Mouse (Mus musculus) midbrain, embryonic 14.5 days (tissue): ENCODE measurements at regions not wholly inside any gene's neighbourhood (a gene's known extent, or its start where the extent isn't known, plus 50 kb on each side); places are given as distances from the start of the nearest gene placed in this dataset.
"Not testable (repeated sequence)": the region's sequence is repeated elsewhere in the genome, so short reads cannot be mapped to it uniquely, and the experiment has no call there.

Source experiments
- ATAC-seq: fragments of 200-750 bp; cut with Nextera tagmentation; 2 replicates; pipeline ENCODE4 v1.8.0; 2017; ENCODE audit warnings: moderate number of reproducible peaks, moderate library complexity; ENCODE audit not compliant: low FRiP score, low TSS enrichment
- DNase-seq: peaks from one replicate; pipeline ENCODE4 v3.0.0-alpha.2; 2015
- H3K27ac ChIP-seq: fragments of 300-500 bp; sonication (generic); replicated peaks from 2 replicates; pipeline ENCODE4 v1.5.1; 2014; ENCODE audit warnings: mild to moderate bottlenecking, low read depth, low read length, moderate library complexity
- H3K27me3 ChIP-seq: fragments of 300-500 bp; sonication (generic); 2 replicates; pipeline ENCODE4 v1.6.1; 2014; ENCODE audit warnings: low read length, control low read depth, mixed read lengths; ENCODE audit not compliant: control insufficient read depth, insufficient read depth
- H3K36me3 ChIP-seq: fragments of 300-500 bp; sonication (generic); 2 replicates; pipeline ENCODE4 v1.6.1; 2014; ENCODE audit warnings: low read length, control low read depth; ENCODE audit not compliant: control insufficient read depth, insufficient read depth
- H3K4me1 ChIP-seq: fragments of 300-500 bp; sonication (generic); 2 replicates; pipeline ENCODE4 v1.6.1; 2014; ENCODE audit warnings: mild to moderate bottlenecking, antibody characterized with exemption, low read length, control low read depth; ENCODE audit not compliant: control insufficient read depth, insufficient read depth
- H3K4me2 ChIP-seq: fragments of 300-500 bp; sonication (generic); 2 replicates; pipeline ENCODE4 v1.6.1; 2014; ENCODE audit warnings: mild to moderate bottlenecking, low read length, moderate library complexity
- H3K4me3 ChIP-seq: fragments of 300-500 bp; sonication (generic); replicated peaks from 2 replicates; pipeline ENCODE4 v1.5.1; 2014; ENCODE audit warnings: low read depth, low read length
- H3K9ac ChIP-seq: fragments of 300-500 bp; sonication (generic); replicated peaks from 2 replicates; pipeline ENCODE4 v1.6.1; 2014; ENCODE audit warnings: mild to moderate bottlenecking, low read length, moderate library complexity
- H3K9me3 ChIP-seq: fragments of 300-500 bp; sonication (generic); 2 replicates; pipeline ENCODE4 v1.6.1; 2016; ENCODE audit warnings: low read length, control low read depth, mixed read lengths; ENCODE audit not compliant: control insufficient read depth
- WGBS: fragments of 180-500 bp; shearing (Covaris S2); extraction: QIAGEN DNeasy Blood & Tissue Kit; methylation state at CpG from one replicate; pipeline ENCODE4 v1.1.7; 2014; 5-methylcytosine and 5-hydroxymethylcytosine counted together

DNA sequence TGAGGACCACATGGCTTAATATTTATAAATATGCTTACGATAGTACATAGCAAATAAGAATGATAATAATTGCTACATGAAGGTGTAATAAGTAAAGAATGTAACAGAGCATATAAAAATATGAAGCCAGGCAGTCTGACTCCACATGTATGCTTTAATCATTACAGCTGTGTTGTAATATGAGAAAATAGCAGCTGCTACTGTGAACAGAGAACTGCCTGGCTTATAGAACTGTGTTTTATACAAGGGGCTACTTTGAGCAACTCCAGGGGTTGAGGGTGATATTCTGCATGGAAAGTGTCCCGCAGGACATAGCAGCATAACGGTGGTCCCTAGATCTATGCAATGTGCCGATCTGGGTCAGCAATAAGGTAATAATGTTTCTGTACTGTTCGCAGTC, 627.9 kb downstream of the Tmtc2 start:
- 97% methylated on average over 5 of the region's 5 CpGs for WGBS
- H3K27ac ChIP-seq = no peak overlapping the region

DNA sequence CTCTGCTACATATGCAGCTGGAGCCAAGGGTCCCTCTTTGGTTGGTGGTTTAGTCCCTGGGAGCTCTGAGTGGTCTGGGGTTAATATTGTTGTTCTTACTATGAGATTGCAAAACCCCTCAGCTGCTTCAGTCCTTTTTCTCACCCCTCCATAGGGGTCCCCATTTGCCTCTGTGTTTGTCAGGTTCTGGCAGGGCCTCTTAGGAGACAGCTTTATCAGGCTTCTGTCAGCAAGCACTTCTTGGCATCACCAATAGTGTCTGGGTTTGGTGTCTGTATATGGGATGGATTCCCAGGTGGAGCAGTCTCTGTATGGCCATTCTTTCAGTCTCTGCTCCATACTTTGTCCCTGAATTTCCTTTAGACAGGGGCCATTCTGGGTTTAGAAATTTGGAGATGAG, 625.4 kb downstream of the Tmtc2 start:
- ATAC-seq, H3K4me3 ChIP-seq, H3K4me2 ChIP-seq, H3K27ac ChIP-seq, H3K4me1 ChIP-seq, H3K36me3 ChIP-seq, H3K27me3 ChIP-seq, H3K9me3 ChIP-seq, DNase-seq, H3K9ac ChIP-seq: not testable (repeated sequence)

More for the DNA sequence above, 627.9 kb downstream of the Tmtc2 start:
- no peaks in the 10 kb centered on the region for H3K4me1 ChIP-seq
- H3K4me2 ChIP-seq = no peak overlapping the region
- no peaks in the 10 kb centered on the region for H3K36me3 ChIP-seq
- no peak for DNase-seq
- no peak for ATAC-seq
- no peak overlapping the region for H3K9ac ChIP-seq
- no peak overlapping the region for H3K4me3 ChIP-seq
- H3K9me3 ChIP-seq = no peaks in the 10 kb centered on the region
- no peaks in the 10 kb centered on the region for H3K27me3 ChIP-seq

DNA sequence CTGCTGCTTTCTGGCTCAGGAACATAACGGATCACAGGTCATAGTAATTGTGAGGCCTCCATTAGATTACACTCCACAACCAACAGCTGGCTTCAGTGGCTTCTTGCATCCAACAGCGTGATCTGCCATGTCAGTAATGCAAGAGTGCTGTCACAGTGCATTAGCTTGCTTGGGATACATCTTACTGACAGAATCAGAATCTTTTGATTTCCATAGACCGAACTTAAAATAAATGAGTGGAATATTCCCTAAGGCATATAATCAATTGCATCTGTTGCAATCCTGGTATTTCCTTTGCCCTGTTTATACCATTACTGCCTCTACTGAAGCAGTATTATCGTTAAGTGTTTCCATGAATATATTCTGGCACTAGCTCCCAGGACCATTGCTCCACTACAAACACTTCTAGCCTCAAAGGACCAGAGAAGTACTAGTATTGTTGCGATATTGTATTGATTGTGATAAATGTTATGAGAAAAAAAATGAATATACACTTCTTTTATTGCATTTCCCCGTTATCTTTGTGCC, 605.8 kb downstream of the Tmtc2 start:
- no peak overlapping the region for H3K4me3 ChIP-seq
- H3K27me3 ChIP-seq = no peaks in the 10 kb centered on the region
- no peak overlapping the region for H3K27ac ChIP-seq
- H3K9me3 ChIP-seq = no peaks in the 10 kb centered on the region
- no peak overlapping the region for H3K4me2 ChIP-seq
- DNase-seq = no peak
- no peaks in the 10 kb centered on the region for H3K36me3 ChIP-seq
- no peaks in the 10 kb centered on the region for H3K4me1 ChIP-seq
- WGBS = 78% methylated on average over 6 of the region's 6 CpGs
- no peak overlapping the region for H3K9ac ChIP-seq
- no peak for ATAC-seq
